In genomic region chr2:32157328-32157727, GRCm38 (mm10) we compare ENCODE assay signal across 9 mouse cellular contexts. TPM values are rescaled to one million over a fixed set of nuclear protein-coding genes. Genes with fewer than 3 reads are reported as not detected.
DNase-seq lines count a peak whose midpoint lies in the region; ATAC-seq and TF ChIP-seq lines count a peak whose summit lies in the region.
"Had no signal": no experiment of that assay in that cellular context is flagged by ENCODE, and none has a peak within 500 bp of the region (broad histone marks: within the 10 kb centered on the region; RNA-seq: fewer than 3 reads in every experiment).

No protein-coding gene starts in this region.

- peaks cover 3% of the 10 kb centered on the region; the same call in 1 of the 2 replicates for H3K36me3 ChIP-seq in lung, embryonic 15.5 days
- H3K36me3 ChIP-seq in forebrain, embryonic 15.5 days: no peaks in the 10 kb centered on the region
- peaks cover 20% of the 10 kb centered on the region for H3K36me3 ChIP-seq in liver, embryonic 12.5 days
- H3K36me3 ChIP-seq in stomach, postnatal 0 days (ENCODE audit: control insufficient read depth, insufficient read depth, low read length): no peaks in the 10 kb centered on the region

- WGBS in lung, embryonic 15.5 days: 17% methylated on average over 4 of the region's 4 CpGs
- 30% methylated on average over 4 of the region's 4 CpGs for WGBS in lung, adult 2 months
- 4% methylated on average over 4 of the region's 4 CpGs for WGBS in forebrain, embryonic 15.5 days
- WGBS in liver, embryonic 12.5 days (ENCODE audit: insufficient replicate concordance): 58% methylated on average over 4 of the region's 4 CpGs
- 9% methylated on average over 4 of the region's 4 CpGs for WGBS in stomach, postnatal 0 days

- peak overlapping the region; percentile 66 for H3K27ac ChIP-seq in lung, embryonic 15.5 days
- peak overlapping the region; percentile 77 for H3K27ac ChIP-seq in forebrain, embryonic 15.5 days (replicated peaks)
- peak overlapping the region; percentile 59 for H3K27ac ChIP-seq in liver, embryonic 12.5 days
- H3K27ac ChIP-seq in stomach, postnatal 0 days (replicated peaks): peak overlapping the region; percentile 70

- no peak overlapping the region for H3K9ac ChIP-seq in lung, embryonic 15.5 days
- H3K9ac ChIP-seq in forebrain, embryonic 15.5 days (replicated peaks): peak overlapping the region; percentile 38
- H3K9ac ChIP-seq in liver, embryonic 12.5 days: no peak overlapping the region
- H3K9ac ChIP-seq in stomach, postnatal 0 days (ENCODE audit: low read length): peak overlapping the region; percentile 31; the same call in 1 of the 2 replicates

- peaks cover 77% of the 10 kb centered on the region for H3K4me1 ChIP-seq in lung, embryonic 15.5 days
- peaks cover 60% of the 10 kb centered on the region for H3K4me1 ChIP-seq in lung, adult 2 months (ENCODE audit: control insufficient read depth, insufficient read depth, low read length)
- peaks cover 78% of the 10 kb centered on the region for H3K4me1 ChIP-seq in forebrain, embryonic 15.5 days
- H3K4me1 ChIP-seq in liver, embryonic 12.5 days: peaks cover 94% of the 10 kb centered on the region
- peaks cover 32% of the 10 kb centered on the region for H3K4me1 ChIP-seq in stomach, postnatal 0 days (replicated peaks; ENCODE audit: control insufficient read depth, insufficient read depth)

- no peak for TF ChIP-seq EP300 in stomach, postnatal 0 days (optimal IDR thresholded peaks at IDR 0.05)

- no peaks in the 10 kb centered on the region for H3K9me3 ChIP-seq in lung, embryonic 15.5 days
- H3K9me3 ChIP-seq in forebrain, embryonic 15.5 days: no peaks in the 10 kb centered on the region
- no peaks in the 10 kb centered on the region for H3K9me3 ChIP-seq in liver, embryonic 12.5 days (replicated peaks)
- H3K9me3 ChIP-seq in stomach, postnatal 0 days (ENCODE audit: control insufficient read depth, low read length): no peaks in the 10 kb centered on the region

- no peak for ATAC-seq in lung, embryonic 15.5 days (ENCODE audit: borderline replicate concordance, extremely low read depth, low FRiP score, low TSS enrichment)
- ATAC-seq in forebrain, embryonic 15.5 days (replicated peaks): no peak
- no peak for ATAC-seq in liver, embryonic 12.5 days
- no peak for ATAC-seq in stomach, postnatal 0 days (ENCODE audit: low FRiP score, low TSS enrichment)

- no peak for TF ChIP-seq CTCF in lung, adult 2 months (IDR thresholded peaks at IDR 0.05; ENCODE audit: insufficient read depth, low read length)
- TF ChIP-seq CTCF in stomach, postnatal 0 days (IDR thresholded peaks at IDR 0.05; ENCODE audit: low read depth): no peak

- no peak overlapping the region for H3K4me3 ChIP-seq in lung, embryonic 15.5 days
- no peak overlapping the region for H3K4me3 ChIP-seq in lung, adult 2 months (replicated peaks; ENCODE audit: extremely low read depth, low read depth, low read length)
- no peak overlapping the region for H3K4me3 ChIP-seq in forebrain, embryonic 15.5 days
- no peak overlapping the region for H3K4me3 ChIP-seq in liver, embryonic 12.5 days
- H3K4me3 ChIP-seq in stomach, postnatal 0 days (ENCODE audit: low read depth, low read length): no peak overlapping the region

- no peak for DNase-seq in lung, adult 2 months
- DNase-seq in stomach, postnatal 0 days (ENCODE audit: low spot score): no peak
- no peak for DNase-seq in kidney, postnatal 14 days
- no peak for DNase-seq in frontal cortex, postnatal 10 days (ENCODE audit: low spot score in 2 of 2)
- DNase-seq: left cerebral cortex, postnatal 4 days had no signal

- peak overlapping the region; percentile 21 for H3K4me2 ChIP-seq in lung, embryonic 15.5 days
- H3K4me2 ChIP-seq in forebrain, embryonic 15.5 days (replicated peaks): peak overlapping the region; percentile 19; the same call in 1 of the 2 replicates
- no peak overlapping the region for H3K4me2 ChIP-seq in liver, embryonic 12.5 days
- H3K4me2 ChIP-seq in stomach, postnatal 0 days (replicated peaks; ENCODE audit: low read depth): no peak overlapping the region
- H3K4me2 ChIP-seq: heart, embryonic 11.5 days had no signal

- TF ChIP-seq POLR2A in lung, adult 2 months (IDR thresholded peaks at IDR 0.05; ENCODE audit: borderline replicate concordance, extremely low read depth, low read depth, low read length): no peak

- no peaks in the 10 kb centered on the region for H3K27me3 ChIP-seq in lung, embryonic 15.5 days
- no peaks in the 10 kb centered on the region for H3K27me3 ChIP-seq in forebrain, embryonic 15.5 days
- H3K27me3 ChIP-seq in liver, embryonic 12.5 days (replicated peaks): no peaks in the 10 kb centered on the region
- no peaks in the 10 kb centered on the region for H3K27me3 ChIP-seq in stomach, postnatal 0 days (ENCODE audit: control insufficient read depth, insufficient read depth, low read length)

RNA-seq across cellular contexts. Expression of gene Prrc2b, which starts 6.4 kb away (rescaled TPM):
- polyA plus RNA-seq in lung, embryonic 15.5 days (2015; fragmentation: Nextera tagmentation; extraction: Ambion mirVana): 49.5 and 51.7 TPM in 2 replicates
- 67.9 and 68.5 TPM in 2 replicates for polyA plus RNA-seq in lung, adult 2 months (2012; rRNA removed)
- 76.2 and 88.8 TPM in 2 replicates for polyA plus RNA-seq in forebrain, embryonic 15.5 days (2015; fragmentation: Nextera tagmentation; extraction: Ambion mirVana)
- polyA plus RNA-seq in liver, embryonic 12.5 days (2016; fragmentation: Nextera tagmentation; extraction: Ambion mirVana): 20.8 and 23.6 TPM in 2 replicates
- polyA plus RNA-seq in stomach, postnatal 0 days (2015; fragmentation: Nextera tagmentation; extraction: Ambion mirVana): 18.7 and 21.6 TPM in 2 replicates

Comparison
In these comparisons a context has a peak if more than half of its experiments do, and no peak if none do; other contexts are left out.
1. H3K4me2 ChIP-seq: peak in lung, embryonic 15.5 days (single experiment) and forebrain, embryonic 15.5 days (single experiment); none in liver, embryonic 12.5 days (single experiment) and stomach, postnatal 0 days (single experiment).
2. H3K9ac ChIP-seq: peak in forebrain, embryonic 15.5 days (single experiment) and stomach, postnatal 0 days (single experiment); none in lung, embryonic 15.5 days (single experiment) and liver, embryonic 12.5 days (single experiment).
3. Peak in every context shown above with its lines, with median percentiles within 50 percentile points of each other: H3K27ac ChIP-seq.